Mouse (Mus musculus) kidney, embryonic 16.5 days (tissue): ENCODE data around the gene St6gal2. TPM values are rescaled to one million over a fixed set of nuclear protein-coding genes. Genes with fewer than 3 reads are reported as not detected.

Source experiments
- ATAC-seq: fragments of 200-750 bp; cut with Nextera tagmentation; 2 replicates; pipeline ENCODE4 v1.8.0; 2017; ENCODE audit warnings: moderate TSS enrichment; ENCODE audit not compliant: low FRiP score, low TSS enrichment
- H3K27ac ChIP-seq: fragments of 300-500 bp; sonication (generic); 2 replicates; pipeline ENCODE4 v1.5.1; 2014; ENCODE audit warnings: low read length
- H3K27me3 ChIP-seq: fragments of 300-500 bp; sonication (generic); 2 replicates; pipeline ENCODE4 v1.6.1; 2014; ENCODE audit warnings: low read length, control low read depth, mixed read lengths; ENCODE audit not compliant: insufficient read depth
- H3K36me3 ChIP-seq: fragments of 300-500 bp; sonication (generic); 2 replicates; pipeline ENCODE4 v1.6.1; 2014; ENCODE audit warnings: low read length, control low read depth, mixed read lengths; ENCODE audit not compliant: insufficient read depth
- H3K4me1 ChIP-seq: fragments of 300-500 bp; sonication (generic); 2 replicates; pipeline ENCODE4 v1.6.1; 2014; ENCODE audit warnings: low read length, control low read depth, mixed read lengths; ENCODE audit not compliant: insufficient read depth
- H3K4me2 ChIP-seq: fragments of 300-500 bp; sonication (generic); replicated peaks from 2 replicates; pipeline ENCODE4 v1.6.1; 2014; ENCODE audit warnings: low read depth, low read length
- H3K4me3 ChIP-seq: fragments of 300-500 bp; sonication (generic); 2 replicates; pipeline ENCODE4 v1.5.1; 2014; ENCODE audit warnings: mild to moderate bottlenecking, low read length
- H3K9ac ChIP-seq: fragments of 300-500 bp; sonication (generic); replicated peaks from 2 replicates; pipeline ENCODE4 v1.6.1; 2014; ENCODE audit warnings: low read length
- H3K9me3 ChIP-seq: fragments of 300-500 bp; sonication (generic); 2 replicates; pipeline ENCODE4 v1.6.1; 2016; ENCODE audit warnings: low read length, control low read depth
- WGBS: fragments of 180-500 bp; shearing (Covaris S2); extraction: QIAGEN DNeasy Blood & Tissue Kit; methylation state at CpG from one replicate; pipeline ENCODE4 v1.1.7; 2014; 5-methylcytosine and 5-hydroxymethylcytosine counted together
- polyA plus RNA-seq: library from polyadenylated mRNA; unstranded; fragments of >200 nt; fragmentation: Nextera tagmentation; extraction: Ambion mirVana; gene quantifications from 2 replicates; pipeline ENCODE4 v1.2.1, GENCODE M21; 2015

Gene St6gal2
- polyA plus RNA-seq, 1 experiment from 2014 or later = 0.60 TPM

DNA sequence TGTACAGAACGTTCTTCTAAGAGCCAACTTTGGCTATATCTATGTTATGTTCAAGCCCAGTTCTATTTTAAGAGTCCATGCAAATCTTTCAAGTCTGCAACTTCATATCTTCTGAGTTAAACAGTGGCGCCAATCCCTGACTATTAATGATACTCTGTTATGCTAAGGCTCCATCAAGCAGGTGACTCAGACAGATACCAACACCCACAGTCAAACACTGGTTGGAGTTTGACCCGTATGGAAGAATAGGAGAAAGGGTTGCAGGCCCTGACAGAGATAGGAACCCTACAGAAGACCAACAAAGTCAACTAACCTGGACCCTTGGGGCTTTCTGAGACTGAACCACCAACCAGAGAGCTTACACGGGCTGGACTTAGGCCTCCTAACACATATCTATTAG lies 30.8 kb downstream of the St6gal2 start:
- Histone ChIP-seq H3K4me1 (no peaks in the 10 kb centered on the region), H3K4me2 (no peak overlapping the region), H3K36me3 (no peaks in the 10 kb centered on the region), H3K4me3 (no peak overlapping the region), H3K27ac (no peak overlapping the region), H3K27me3 (no peaks in the 10 kb centered on the region), H3K9me3 (no peaks in the 10 kb centered on the region), H3K9ac (no peak overlapping the region)
- WGBS = 83% methylated on average over 4 of the region's 4 CpGs
- ATAC-seq = no peak

GRCm38 (mm10) chr17:55477361-55477760 lies 32.2 kb downstream of the St6gal2 start:
- Histone ChIP-seq H3K4me1 (no peaks in the 10 kb centered on the region), H3K9ac (no peak overlapping the region), H3K9me3 (no peaks in the 10 kb centered on the region), H3K36me3 (no peaks in the 10 kb centered on the region), H3K27me3 (no peaks in the 10 kb centered on the region), H3K27ac (no peak overlapping the region), H3K4me2 (no peak overlapping the region), H3K4me3 (no peak overlapping the region)
- ATAC-seq = no peak

- H3K9me3 ChIP-seq = no peaks in the 10 kb centered on the region
- H3K36me3 ChIP-seq = no peaks in the 10 kb centered on the region
- 73% methylated on average over 7 of the region's 7 CpGs for WGBS
- H3K27me3 ChIP-seq = no peaks in the 10 kb centered on the region
- ATAC-seq = no peak
- H3K4me1 ChIP-seq = no peaks in the 10 kb centered on the region
- H3K9ac ChIP-seq = no peak overlapping the region
- no peak overlapping the region for H3K4me2 ChIP-seq
- no peak overlapping the region for H3K27ac ChIP-seq
- H3K4me3 ChIP-seq = no peak overlapping the region
Observed at GRCm38 (mm10) chr17:55479367-55479766, 34.2 kb downstream of the St6gal2 start.

- Histone ChIP-seq H3K4me3 (no peak overlapping the region), H3K9ac (no peak overlapping the region), H3K4me2 (no peak overlapping the region), H3K36me3 (no peaks in the 10 kb centered on the region), H3K9me3 (no peaks in the 10 kb centered on the region), H3K27me3 (no peaks in the 10 kb centered on the region), H3K27ac (no peak overlapping the region), H3K4me1 (no peaks in the 10 kb centered on the region)
- WGBS = 79% methylated on average over 7 of the region's 7 CpGs
- no peak for ATAC-seq
Observed at GRCm38 (mm10) chr17:55484108-55484870, 39.1 kb downstream of the St6gal2 start.

- Histone ChIP-seq H3K27me3 (no peaks in the 10 kb centered on the region), H3K4me3 (no peak overlapping the region), H3K4me2 (no peak overlapping the region), H3K9me3 (no peaks in the 10 kb centered on the region), H3K27ac (no peak overlapping the region), H3K9ac (no peak overlapping the region), H3K36me3 (no peaks in the 10 kb centered on the region), H3K4me1 (no peaks in the 10 kb centered on the region)
- ATAC-seq = no peak
- 90% methylated on average over 7 of the region's 7 CpGs for WGBS
Observed at GRCm38 (mm10) chr17:55531872-55532271, 86.7 kb downstream of the St6gal2 start.

DNA sequence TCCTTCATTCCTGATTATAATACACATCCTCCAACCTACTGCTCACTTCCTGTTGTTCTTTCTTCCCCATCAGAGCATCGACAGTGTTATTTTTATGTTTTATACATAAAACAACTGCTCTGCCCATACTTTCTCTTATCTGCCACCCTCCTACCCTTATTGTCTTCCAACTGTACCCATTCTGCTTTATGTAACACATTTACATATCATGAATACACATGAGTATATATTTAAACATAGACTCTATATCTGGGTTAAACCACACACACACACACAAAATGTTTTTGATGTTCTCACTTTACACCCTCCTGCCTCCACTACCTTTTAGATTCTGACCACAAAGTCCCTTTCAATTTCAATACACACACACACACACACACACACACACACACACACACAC lies 103.3 kb downstream of the St6gal2 start:
- no peak for ATAC-seq
- H3K27ac ChIP-seq = no peak overlapping the region
- H3K4me1 ChIP-seq = no peaks in the 10 kb centered on the region
- no peaks in the 10 kb centered on the region for H3K9me3 ChIP-seq
- H3K36me3 ChIP-seq = no peaks in the 10 kb centered on the region
- no peak overlapping the region for H3K4me3 ChIP-seq
- H3K4me2 ChIP-seq = no peak overlapping the region
- H3K27me3 ChIP-seq = no peaks in the 10 kb centered on the region
- no peak overlapping the region for H3K9ac ChIP-seq
- WGBS = 88% methylated on average over 1 of the region's 1 CpGs

GRCm38 (mm10) chr17:55561774-55562173 lies 116.6 kb downstream of the St6gal2 start:
- Histone ChIP-seq H3K9ac (no peak overlapping the region), H3K36me3 (no peaks in the 10 kb centered on the region), H3K27me3 (no peaks in the 10 kb centered on the region), H3K4me1 (no peaks in the 10 kb centered on the region), H3K4me2 (no peak overlapping the region), H3K4me3 (no peak overlapping the region), H3K9me3 (no peaks in the 10 kb centered on the region), H3K27ac (no peak overlapping the region)
- WGBS = 79% methylated on average over 2 of the region's 2 CpGs
- no peak for ATAC-seq

Other genes starting within 250 kb of the St6gal2 start
- gene Vmn2r118, start 179.8 kb downstream of the St6gal2 start, polyA plus RNA-seq = not detected in 2 replicates